Mouse (Mus musculus) heart, embryonic 14.5 days (tissue): ENCODE measurements at regions not wholly inside any gene's neighbourhood (a gene's known extent, or its start where the extent isn't known, plus 50 kb on each side); places are given as distances from the start of the nearest gene placed in this dataset.

Experiments
- ATAC-seq: fragments of 200-750 bp; cut with Nextera tagmentation; 2 replicates; pipeline ENCODE4 v1.8.0; 2017; ENCODE audit warnings: low read depth, moderate TSS enrichment; ENCODE audit not compliant: insufficient number of reproducible peaks, insufficient read depth, low FRiP score
- H3K27ac ChIP-seq, 2 experiments: fragments of 200-500 bp in 1 of 2; fragments of 300-500 bp in 1 of 2; sonication (generic) in 1 of 2; replicated peaks in 1 of 2; 2 replicates each; pipeline ENCODE4 v1.5.1; 2012 to 2014; ENCODE audit warnings: low read depth in 2 of 2, low read length in 2 of 2, control low read depth in 1 of 2, mild to moderate bottlenecking in 1 of 2, mixed read lengths in 1 of 2; ENCODE audit not compliant: control insufficient read depth in 1 of 2, insufficient read depth in 1 of 2
- H3K27me3 ChIP-seq: fragments of 300-500 bp; sonication (generic); 2 replicates; pipeline ENCODE4 v1.6.1; 2014; ENCODE audit warnings: mild to moderate bottlenecking, low read length, control low read depth; ENCODE audit not compliant: control insufficient read depth, insufficient read depth
- H3K36me3 ChIP-seq: fragments of 300-500 bp; sonication (generic); 2 replicates; pipeline ENCODE4 v1.6.1; 2014; ENCODE audit warnings: mild to moderate bottlenecking, control low read depth, low read length, mixed read lengths; ENCODE audit not compliant: control insufficient read depth, insufficient read depth
- H3K4me1 ChIP-seq, 2 experiments: fragments of 200-500 bp in 1 of 2; fragments of 300-500 bp in 1 of 2; sonication (generic) in 1 of 2; 2 replicates each; pipeline ENCODE4 v1.6.1; 2012 to 2014; ENCODE audit warnings: low read length in 2 of 2, control low read depth in 1 of 2, mixed read lengths in 1 of 2; ENCODE audit not compliant: control insufficient read depth in 2 of 2, insufficient read depth in 2 of 2
- H3K4me2 ChIP-seq: fragments of 300-500 bp; sonication (generic); 2 replicates; pipeline ENCODE4 v1.6.1; 2014; ENCODE audit warnings: mild to moderate bottlenecking, low read length
- H3K4me3 ChIP-seq, 2 experiments: fragments of 200-500 bp in 1 of 2; fragments of 300-500 bp in 1 of 2; sonication (generic) in 1 of 2; 2 replicates each; pipeline ENCODE4 v1.5.1; 2012 to 2014; ENCODE audit warnings: low read length in 2 of 2, mild to moderate bottlenecking in 2 of 2, control low read depth in 1 of 2, low read depth in 1 of 2, moderate library complexity in 1 of 2; ENCODE audit not compliant: control insufficient read depth in 1 of 2, insufficient read depth in 1 of 2
- H3K9ac ChIP-seq: fragments of 300-500 bp; sonication (generic); 2 replicates; pipeline ENCODE4 v1.6.1; 2014; ENCODE audit warnings: mild to moderate bottlenecking, low read length
- H3K9me3 ChIP-seq: fragments of 300-500 bp; sonication (generic); 2 replicates; pipeline ENCODE4 v1.6.1; 2016; ENCODE audit warnings: low read length, control low read depth; ENCODE audit not compliant: control insufficient read depth
- WGBS: fragments of 180-500 bp; shearing (Covaris S2); extraction: QIAGEN DNeasy Blood & Tissue Kit; methylation state at CpG from one replicate; pipeline ENCODE4 v1.1.7; 2014; 5-methylcytosine and 5-hydroxymethylcytosine counted together

GRCm38 (mm10) chr11:111523465-111523864 is 457.5 kb downstream of the Kcnj2 start:
- Histone ChIP-seq H3K27ac (no peak overlapping the region), H3K9me3 (0 out of 2 replicates have a peak, but pooled peaks cover 4% of the 10 kb centered on the region), H3K4me3 (no peak overlapping the region), H3K27me3 (no peaks in the 10 kb centered on the region), H3K9ac (no peak overlapping the region), H3K4me1 (peaks cover 0 to 6% of the 10 kb centered on the region in 2 experiments; a peak in 2 of 4 replicates), H3K36me3 (no peaks in the 10 kb centered on the region), H3K4me2 (no peak overlapping the region)
- no peak for ATAC-seq
- 60% methylated on average over 8 of the region's 8 CpGs for WGBS

- Histone ChIP-seq H3K27ac (no peak overlapping the region), H3K27me3 (no peaks in the 10 kb centered on the region), H3K4me2 (no peak overlapping the region), H3K36me3 (no peaks in the 10 kb centered on the region), H3K9ac (no peak overlapping the region), H3K4me3 (no peak overlapping the region), H3K9me3 (0 out of 2 replicates have a peak, but pooled peaks cover 4% of the 10 kb centered on the region), H3K4me1 (peaks cover 0 to 6% of the 10 kb centered on the region in 2 experiments; a peak in 2 of 4 replicates)
- no peak for ATAC-seq
- WGBS: 38% methylated on average over 6 of the region's 6 CpGs
These were observed 460.2 kb downstream of the Kcnj2 start for GRCm38 (mm10) chr11:111526010-111526742.

- Histone ChIP-seq H3K4me1 (peaks cover 0 to 3% of the 10 kb centered on the region in 2 experiments; a peak in 1 of 4 replicates), H3K4me2 (no peak overlapping the region), H3K27me3 (no peaks in the 10 kb centered on the region), H3K27ac (no peak overlapping the region), H3K36me3 (no peaks in the 10 kb centered on the region), H3K4me3 (no peak overlapping the region), H3K9me3 (no peaks in the 10 kb centered on the region), H3K9ac (no peak overlapping the region)
- ATAC-seq: no peak
- 64% methylated on average over 9 of the region's 9 CpGs for WGBS
These were observed 463.6 kb downstream of the Kcnj2 start for GRCm38 (mm10) chr11:111529591-111529990.

- ATAC-seq: no peak
These were observed 464.9 kb downstream of the Kcnj2 start for GRCm38 (mm10) chr11:111530912-111531311.

GRCm38 (mm10) chr11:111532457-111532856 is 466.5 kb downstream of the Kcnj2 start:
- Histone ChIP-seq H3K4me2 (no peak overlapping the region), H3K36me3 (no peaks in the 10 kb centered on the region), H3K9ac (no peak overlapping the region), H3K27ac (no peak overlapping the region), H3K9me3 (no peaks in the 10 kb centered on the region), H3K27me3 (no peaks in the 10 kb centered on the region), H3K4me3 (no peak overlapping the region), H3K4me1 (no peaks in the 10 kb centered on the region)
- WGBS: 31% methylated on average over 5 of the region's 5 CpGs
- ATAC-seq: no peak

More at GRCm38 (mm10) chr11:111530912-111531311, 464.9 kb downstream of the Kcnj2 start:
- Histone ChIP-seq H3K4me3 (no peak overlapping the region), H3K27me3 (no peaks in the 10 kb centered on the region), H3K4me2 (no peak overlapping the region), H3K9ac (no peak overlapping the region), H3K9me3 (no peaks in the 10 kb centered on the region), H3K4me1 (peaks cover 0 to 3% of the 10 kb centered on the region in 2 experiments; a peak in 1 of 4 replicates), H3K36me3 (no peaks in the 10 kb centered on the region), H3K27ac (no peak overlapping the region)
- 74% methylated on average over 3 of the region's 3 CpGs for WGBS

GRCm38 (mm10) chr11:111536040-111536836 is 470.3 kb downstream of the Kcnj2 start:
- H3K4me2 ChIP-seq: peak overlapping the region; percentile 47
- WGBS: 37% methylated on average over 17 of the region's 17 CpGs
- H3K36me3 ChIP-seq: no peaks in the 10 kb centered on the region
- H3K4me3 ChIP-seq: no peak overlapping the region
- no peaks in the 10 kb centered on the region for H3K4me1 ChIP-seq
- no peak overlapping the region; the same call in 1 of the 2 replicates for H3K9ac ChIP-seq
- no peak for ATAC-seq
- no peaks in the 10 kb centered on the region for H3K27me3 ChIP-seq
- no peaks in the 10 kb centered on the region for H3K9me3 ChIP-seq
- no peak overlapping the region for H3K27ac ChIP-seq

- no peak overlapping the region for H3K9ac ChIP-seq
- no peaks in the 10 kb centered on the region for H3K4me1 ChIP-seq
- 25% methylated on average over 3 of the region's 3 CpGs for WGBS
- H3K27ac ChIP-seq: no peak overlapping the region
- no peak overlapping the region for H3K4me3 ChIP-seq
- H3K36me3 ChIP-seq: no peaks in the 10 kb centered on the region
- no peaks in the 10 kb centered on the region for H3K9me3 ChIP-seq
- H3K4me2 ChIP-seq: no peak overlapping the region
- H3K27me3 ChIP-seq: no peaks in the 10 kb centered on the region
- no peak for ATAC-seq
These were observed 471.7 kb downstream of the Kcnj2 start for GRCm38 (mm10) chr11:111537654-111538053.
